Mouse (Mus musculus) mouse embryonic stem cell (cell line): ENCODE measurements around the gene Sh2d3c.

Source experiments
- in situ Hi-C, 2 experiments: fragments of 300-500 bp; cut with MboI; formaldehyde crosslinking; loops; 1 replicate in 1 of 2; 3 replicates in 1 of 2; pipeline ENCODE4 v1.14.3; 2019 to 2020; ENCODE audit warnings: low sequenced_read_pairs in 2 of 2, low pct_unique_long_range_greater_than_20kb in 1 of 2, mixed read lengths in 1 of 2; ENCODE audit not compliant: unreplicated experiment in 1 of 2

Gene Sh2d3c

DNA sequence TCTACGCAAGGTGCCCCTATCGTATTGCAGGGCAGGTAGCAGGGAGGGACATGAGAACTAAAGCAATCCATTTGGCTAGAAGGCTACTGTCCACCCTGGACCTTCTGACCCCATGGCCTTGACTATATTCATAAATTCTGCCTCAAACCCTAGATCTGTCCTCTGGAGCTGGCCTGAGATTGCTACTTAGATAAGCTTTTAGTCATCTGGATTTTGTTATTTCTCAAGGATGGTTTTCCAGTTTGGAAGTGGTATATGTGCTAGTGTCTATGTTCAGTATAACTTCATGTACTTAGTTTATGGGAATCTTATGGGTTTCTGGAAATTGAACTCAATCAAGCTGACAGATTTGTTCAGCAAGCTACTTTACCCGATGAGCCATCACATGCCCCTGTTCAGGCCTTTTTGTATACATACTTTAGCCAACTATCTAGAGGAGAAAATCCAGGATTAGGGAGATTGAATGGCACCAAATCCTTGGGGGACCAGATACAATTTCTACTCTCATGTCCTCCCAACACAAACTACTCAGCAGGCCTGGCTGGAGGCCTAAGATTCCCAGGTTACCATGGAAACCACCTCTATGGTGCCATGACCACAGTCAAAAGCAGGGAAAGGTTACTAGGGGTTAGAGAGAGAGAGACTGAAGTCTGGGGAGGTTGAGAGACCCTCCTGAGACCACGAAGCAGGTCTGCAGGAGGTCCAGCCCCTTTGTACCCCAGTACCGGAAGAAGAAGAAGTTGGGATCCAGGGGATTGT is 48.7 kb downstream of the Sh2d3c start:
- in situ Hi-C loops, result no loop called here

GRCm38 (mm10) chr2:32771886-32772285 is 51.0 kb downstream of the Sh2d3c start:
- in situ Hi-C loops, result no loop called here

GRCm38 (mm10) chr2:32772626-32773279 is 51.9 kb downstream of the Sh2d3c start:
- in situ Hi-C loops, result no loop called here

GRCm38 (mm10) chr2:32775359-32776074 is 54.7 kb downstream of the Sh2d3c start, which contains the start of the genes Ttc16 and Ptrh1:
TSS of gene Ttc16 (minus strand) at chr2:32775633.
TSS of gene Ptrh1 (plus strand) at chr2:32775786.
- in situ Hi-C loops, result loop anchor here in 1 of 2 experiments (5.0 kb wide), 1 partner anchor 77 kb away; no protein-coding TSS in a partner anchor

DNA sequence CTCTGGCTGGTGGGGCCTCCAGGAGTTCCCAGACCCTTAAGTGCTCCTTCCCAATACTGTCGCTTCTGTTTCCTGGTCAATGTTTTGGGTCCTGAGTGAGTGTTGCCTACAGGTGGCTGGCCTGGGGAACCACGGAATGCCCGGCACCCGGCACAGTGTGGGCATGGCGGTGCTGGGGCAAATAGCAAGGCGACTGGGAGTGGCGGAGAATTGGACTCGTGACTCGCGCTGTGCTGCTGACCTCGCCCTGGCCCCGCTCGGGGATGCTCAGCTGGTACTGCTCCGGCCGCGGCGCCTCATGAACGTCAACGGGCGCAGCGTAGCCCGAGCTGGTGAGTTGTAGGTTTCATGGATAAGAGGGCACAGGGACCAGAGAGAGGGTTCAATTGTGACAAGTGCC is 55.3 kb downstream of the Sh2d3c start:
- in situ Hi-C loops, result loop anchor here in 1 of 2 experiments (5.0 kb wide), 1 partner anchor 76 kb away; no protein-coding TSS in a partner anchor

DNA sequence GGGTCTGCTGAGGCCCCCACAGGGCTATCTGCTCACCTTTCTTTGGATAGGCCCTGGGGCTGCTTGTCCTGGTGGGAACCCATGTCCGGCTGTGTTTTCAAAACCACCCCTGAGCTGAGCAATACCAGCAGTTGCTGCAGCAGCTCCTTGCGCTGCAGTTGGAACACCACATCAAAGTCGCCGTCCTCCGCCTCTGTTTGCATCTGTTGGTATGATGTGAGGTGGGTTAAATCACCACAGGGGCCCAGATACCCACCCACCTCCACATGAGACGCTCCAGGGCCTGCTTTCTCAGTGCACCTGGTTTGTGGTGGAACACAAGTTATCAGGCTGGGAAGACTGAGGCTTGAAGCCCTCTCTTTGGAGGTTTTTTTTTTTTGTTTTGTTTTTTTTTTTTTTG is 57.2 kb downstream of the Sh2d3c start:
- in situ Hi-C loops, result loop anchor here in 1 of 2 experiments (5.0 kb wide), 1 partner anchor 74 kb away; no protein-coding TSS in a partner anchor

- in situ Hi-C loops, result loop anchor here in 1 of 2 experiments (5.0 kb wide), 1 partner anchor 73 kb away; no protein-coding TSS in a partner anchor
These were observed 58.3 kb downstream of the Sh2d3c start for GRCm38 (mm10) chr2:32779131-32779530.

GRCm38 (mm10) chr2:32779714-32780113 is 58.9 kb downstream of the Sh2d3c start:
- in situ Hi-C loops, result loop anchor here (5.0 kb wide), 1 partner anchor 73 kb away; no protein-coding TSS in a partner anchor

DNA sequence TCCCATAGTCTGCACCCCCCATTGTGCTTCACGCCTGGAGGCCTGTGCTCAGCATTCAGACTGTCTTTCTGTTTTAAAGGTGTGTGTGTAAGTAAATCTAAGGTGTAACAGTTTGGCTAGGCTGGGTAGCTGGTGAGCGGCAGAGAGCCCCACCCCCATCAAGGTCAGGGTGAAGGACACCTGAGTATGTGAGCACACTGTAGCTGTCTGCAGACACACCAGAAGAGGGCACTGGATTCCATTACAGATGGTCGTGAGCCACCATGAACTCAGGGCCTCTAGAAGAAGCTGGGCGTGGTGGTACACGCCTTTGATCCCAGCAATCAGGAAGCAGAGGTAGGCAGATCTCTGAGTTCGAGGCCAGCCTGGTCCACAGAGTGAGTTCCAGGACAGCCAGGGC is 60.9 kb downstream of the Sh2d3c start:
- in situ Hi-C loops, result loop anchor here in 1 of 2 experiments (5.0 kb wide), 1 partner anchor 71 kb away; no protein-coding TSS in a partner anchor

GRCm38 (mm10) chr2:32784048-32784681 is 63.3 kb downstream of the Sh2d3c start, which contains the start of gene Cfap157:
TSS of gene Cfap157 (minus strand) at chr2:32784428.
- in situ Hi-C loops, result loop anchor here in 1 of 2 experiments (5.0 kb wide), 1 partner anchor 68 kb away; no protein-coding TSS in a partner anchor

DNA sequence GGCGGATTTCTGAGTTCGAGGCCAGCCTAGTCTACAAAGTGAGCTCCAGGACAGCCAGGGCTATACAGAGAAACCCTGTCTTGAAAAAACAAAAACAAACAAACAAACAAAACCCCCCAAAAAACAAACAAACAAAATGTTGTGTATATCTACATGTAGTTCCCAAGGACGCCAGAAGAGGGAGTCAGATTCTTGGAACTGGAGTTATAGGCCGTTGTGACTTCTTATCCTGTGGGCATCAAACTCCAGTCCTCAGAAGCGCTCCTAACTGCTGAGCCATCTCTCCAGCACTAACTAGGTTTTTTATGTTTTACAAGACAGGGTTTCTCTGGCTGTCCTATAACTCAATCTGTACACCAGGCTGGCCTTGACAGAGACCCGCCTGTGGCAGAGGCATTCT is 66.3 kb downstream of the Sh2d3c start:
- in situ Hi-C loops, result no loop called here

DNA sequence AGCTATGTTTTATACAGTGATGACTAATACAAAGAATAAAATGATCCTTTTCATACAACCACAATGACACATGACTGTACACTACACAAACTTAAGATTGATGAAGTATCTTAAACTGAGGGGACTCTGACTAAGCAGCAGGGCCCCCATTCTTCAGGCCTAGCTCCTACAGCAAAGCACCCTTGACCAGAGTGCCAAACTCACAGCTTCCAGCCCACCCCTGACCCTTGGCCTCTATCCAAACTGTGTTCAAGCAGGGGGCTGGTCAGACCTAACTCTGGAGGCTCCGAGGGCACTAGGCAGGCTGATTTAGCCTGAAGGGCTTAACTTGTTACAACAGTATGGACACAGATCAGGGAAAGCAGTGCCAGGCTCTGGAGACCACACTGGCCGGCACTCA is 67.7 kb downstream of the Sh2d3c start:
- in situ Hi-C loops, result no loop called here

DNA sequence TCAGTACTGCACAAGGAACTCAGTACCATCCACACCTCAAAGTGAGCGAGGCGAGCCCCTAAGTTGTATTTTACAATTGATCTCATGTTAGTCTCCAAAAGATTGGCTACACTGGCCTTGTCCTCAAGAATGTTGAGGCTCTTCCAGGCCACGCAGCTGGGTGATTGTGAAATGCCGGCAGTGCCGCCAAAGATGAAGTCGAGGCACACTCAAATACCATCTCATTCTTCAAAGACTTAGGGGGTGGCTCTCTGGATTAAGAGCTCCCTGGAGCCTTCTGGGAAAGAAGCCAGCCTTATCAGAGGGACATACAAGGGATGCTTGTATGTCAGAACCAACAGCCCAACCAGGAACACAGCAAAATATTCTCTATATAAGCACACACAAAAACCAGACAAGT is 70.4 kb downstream of the Sh2d3c start:
- in situ Hi-C loops, result no loop called here

- in situ Hi-C loops, result no loop called here
These were observed 75.0 kb downstream of the Sh2d3c start for GRCm38 (mm10) chr2:32795748-32796418.

GRCm38 (mm10) chr2:32798251-32798962 is 77.6 kb downstream of the Sh2d3c start:
- in situ Hi-C loops, result no loop called here
